Mouse (Mus musculus): ENCODE measurements around the gene Cx3cr1. TPM values are rescaled to one million over a fixed set of nuclear protein-coding genes. Genes with fewer than 3 reads are reported as not detected.

Gene Cx3cr1
- total RNA-seq, 2 experiments from 2014 or later = 2.4 to 3.8 TPM

DNA sequence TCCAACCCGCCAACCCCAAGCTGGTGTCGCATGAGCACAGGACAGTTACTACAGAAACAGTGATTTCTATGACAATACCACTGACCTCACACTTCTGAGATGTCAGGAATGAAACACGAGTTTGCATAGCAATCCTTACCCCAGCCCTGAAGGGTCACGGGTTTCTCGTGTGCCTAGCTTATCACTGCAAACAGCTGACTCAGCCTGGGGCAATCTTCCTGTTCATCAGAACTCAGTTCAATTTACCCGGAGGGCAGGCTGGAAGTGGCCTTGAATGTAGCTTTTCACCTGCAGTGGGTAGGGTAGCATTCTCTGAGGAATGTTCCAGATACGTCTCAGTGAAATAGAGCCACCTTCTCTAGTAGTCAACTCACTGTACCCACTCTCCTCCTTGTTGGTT is 75.5 kb downstream of the Cx3cr1 start:
- peak; percentile 1 for DNase-seq

DNA sequence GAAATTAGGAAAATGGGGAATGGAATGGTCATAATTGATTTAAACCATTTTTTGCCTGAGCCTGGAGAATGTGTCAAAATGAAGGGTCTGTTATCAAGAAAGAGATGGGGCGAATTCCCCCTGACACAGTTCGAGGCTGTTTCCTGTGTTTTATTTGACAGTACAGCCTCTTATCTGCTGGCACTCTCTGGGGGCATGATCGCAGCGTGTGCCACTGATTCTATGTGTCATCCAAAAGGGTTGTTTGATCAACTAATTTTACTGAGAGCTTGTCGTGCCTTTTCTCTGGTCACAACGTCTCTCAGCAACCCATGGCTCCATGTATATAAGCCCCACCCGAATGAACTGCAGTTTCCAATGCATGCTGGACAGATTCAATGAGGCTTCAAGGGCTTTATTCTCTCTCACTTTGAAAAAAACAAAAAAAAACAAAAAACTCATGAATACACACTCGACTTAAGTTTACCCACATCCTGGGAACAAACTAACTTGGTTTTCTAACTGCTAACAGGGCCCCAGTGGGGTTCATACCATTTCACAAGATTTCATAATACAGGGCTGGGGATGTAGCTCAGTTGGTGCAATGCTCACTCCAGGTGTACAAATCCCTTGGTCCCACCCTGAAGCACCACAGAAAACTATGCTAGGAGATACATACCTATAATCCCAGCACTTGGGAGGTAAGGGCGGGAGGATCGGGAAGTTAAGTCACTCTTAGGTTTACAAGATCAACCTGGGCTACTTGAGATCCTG is 76.4 kb downstream of the Cx3cr1 start:
- DNase-seq = no peak

DNA sequence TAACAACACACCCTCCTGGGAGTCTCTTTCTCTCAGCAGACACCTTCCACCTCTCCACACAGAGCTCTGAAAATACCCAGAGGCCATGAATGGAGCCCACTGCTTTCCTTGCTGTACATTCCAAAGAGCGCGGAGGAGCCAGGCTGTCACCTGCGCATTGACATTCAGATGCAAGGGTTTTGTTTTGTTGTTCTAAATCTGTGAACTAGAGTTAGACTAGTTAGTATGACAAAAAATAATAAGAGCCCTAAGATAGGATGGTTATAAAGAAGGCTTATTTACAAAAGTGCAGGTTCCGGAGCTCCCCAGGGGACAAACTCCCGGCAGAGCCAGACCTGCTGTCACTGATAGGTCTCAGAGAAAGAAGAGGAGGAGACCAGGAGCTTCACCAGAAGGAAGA is 78.4 kb downstream of the Cx3cr1 start:
- no peak for DNase-seq

DNA sequence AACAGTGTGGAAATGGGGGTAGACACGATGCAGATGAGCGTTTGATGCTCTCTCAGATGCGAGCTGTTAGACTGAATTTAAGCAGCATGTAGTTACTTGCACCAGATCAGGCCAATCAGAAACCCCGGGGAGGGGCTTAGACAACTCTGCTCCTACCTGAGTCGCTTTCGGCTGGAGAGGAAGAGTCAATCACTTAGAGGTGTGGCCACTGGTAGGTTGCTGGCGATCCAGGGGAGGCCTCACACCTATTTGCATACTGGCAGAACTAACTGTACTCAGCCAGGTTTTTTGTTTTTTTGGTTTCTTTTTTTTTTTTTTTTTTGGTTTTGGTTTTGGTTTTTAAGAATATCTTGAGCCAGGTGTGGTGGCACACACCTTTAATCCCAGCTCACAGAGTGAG is 81.4 kb downstream of the Cx3cr1 start:
- peak; percentile 3 for DNase-seq

DNA sequence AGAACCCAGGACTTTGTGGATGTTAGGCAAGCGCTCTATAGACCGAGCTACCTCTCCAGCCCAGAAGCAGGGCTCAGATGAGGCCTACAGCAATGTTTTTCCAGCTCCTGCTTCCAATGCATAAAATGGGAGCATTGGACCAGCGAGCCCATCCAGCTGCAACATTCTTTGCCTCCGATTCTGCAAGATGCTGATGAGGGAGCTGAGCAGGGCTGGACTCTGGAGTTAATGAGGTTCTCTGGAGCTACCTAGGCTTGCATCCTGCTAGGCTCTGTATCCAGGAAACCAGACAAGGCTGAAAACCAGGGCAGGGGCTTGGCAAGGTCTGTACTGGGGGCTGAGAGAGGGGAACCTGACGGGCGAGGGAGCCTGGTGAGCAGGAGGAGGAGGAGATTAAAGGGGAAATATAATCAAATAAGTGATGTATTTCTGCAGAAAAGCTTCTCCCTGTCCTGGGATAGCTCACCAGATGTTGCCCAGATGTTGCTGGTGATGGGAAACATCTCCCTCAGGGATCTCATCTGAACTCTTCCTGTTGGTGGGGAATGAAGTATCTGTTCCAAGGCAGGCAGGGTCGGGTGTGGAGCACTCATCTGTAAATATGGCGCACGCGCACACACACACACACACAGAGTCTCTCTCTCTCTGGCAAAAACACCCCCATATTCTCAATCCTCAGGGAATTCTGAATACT is 83.7 kb downstream of the Cx3cr1 start:
- peak; percentile 1 for DNase-seq

DNA sequence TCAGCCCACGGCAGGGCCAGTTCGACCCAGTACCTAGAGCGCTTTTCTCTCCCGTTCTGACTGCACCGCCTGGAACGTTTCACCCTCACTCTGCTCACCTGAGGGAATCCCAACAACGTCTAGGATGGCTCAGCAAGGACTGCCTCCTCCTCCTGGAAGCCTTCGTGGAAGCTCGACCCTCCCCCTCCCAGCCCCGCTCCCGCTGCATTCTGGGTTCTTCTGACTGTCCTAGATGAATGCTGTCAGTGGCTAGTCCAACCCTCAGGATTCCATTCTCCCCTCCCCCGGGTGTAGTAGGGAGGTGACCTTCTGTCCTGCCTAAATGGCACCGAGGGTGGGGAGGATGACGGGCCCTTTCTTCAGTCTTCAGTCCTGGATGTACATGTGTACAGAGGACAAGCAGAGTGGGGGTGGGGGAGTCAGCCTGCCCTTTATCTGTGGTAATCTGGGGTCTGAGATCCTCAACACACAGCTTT is 85.1 kb downstream of the Cx3cr1 start, which contains the start of gene Csrnp1:
Gene Csrnp1 (minus strand): TSS at position 123 of the 476 bp plus-strand sequence.
- peak; percentile 54 for DNase-seq

DNA sequence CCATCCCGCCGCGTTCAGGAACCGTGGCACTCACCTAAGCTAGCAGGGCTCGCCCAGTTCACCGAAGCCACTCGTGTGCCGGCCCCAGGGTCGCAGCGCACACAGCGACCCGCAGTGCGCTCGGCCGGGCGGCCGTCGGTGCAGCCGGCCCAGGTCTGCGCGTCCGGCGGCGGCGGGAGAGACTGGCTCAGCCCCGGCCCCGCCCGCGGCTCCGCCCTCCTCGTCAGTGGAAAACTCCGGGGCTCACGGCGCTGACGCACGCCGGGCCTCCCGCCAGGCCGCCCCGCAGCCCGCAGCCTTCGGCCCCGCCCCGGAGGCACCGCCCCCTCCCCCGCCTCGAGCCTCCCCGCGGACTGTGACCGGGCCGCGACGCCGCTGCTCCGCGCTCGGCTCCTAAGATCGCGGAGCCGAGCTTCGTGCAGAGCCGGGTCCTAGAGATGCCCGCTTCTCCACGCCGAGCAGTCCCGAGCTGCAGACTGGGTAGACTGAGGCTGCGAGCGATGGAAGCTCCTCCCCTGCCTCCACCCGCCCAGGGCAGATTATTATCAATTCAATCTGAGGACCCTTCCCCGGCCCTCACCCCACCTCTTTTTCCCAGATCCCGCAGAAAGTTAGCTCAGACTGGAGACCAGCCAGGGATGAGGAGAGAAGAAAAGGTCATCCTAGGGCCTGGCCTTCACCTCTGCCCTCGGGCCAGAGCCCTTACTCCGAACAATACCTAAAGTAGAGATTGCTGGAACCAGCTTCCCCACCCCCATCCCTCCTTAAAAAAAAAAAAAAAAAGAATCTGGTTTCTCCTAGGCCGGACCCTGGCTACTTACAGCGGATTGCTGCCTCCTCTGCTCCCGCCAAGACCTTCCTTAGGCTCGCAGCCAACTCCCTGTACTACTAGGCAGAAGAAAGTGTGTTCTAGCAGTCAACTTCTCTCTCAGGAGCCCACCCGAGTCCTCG is 85.8 kb downstream of the Cx3cr1 start:
- DNase-seq = peak; percentile 97

DNA sequence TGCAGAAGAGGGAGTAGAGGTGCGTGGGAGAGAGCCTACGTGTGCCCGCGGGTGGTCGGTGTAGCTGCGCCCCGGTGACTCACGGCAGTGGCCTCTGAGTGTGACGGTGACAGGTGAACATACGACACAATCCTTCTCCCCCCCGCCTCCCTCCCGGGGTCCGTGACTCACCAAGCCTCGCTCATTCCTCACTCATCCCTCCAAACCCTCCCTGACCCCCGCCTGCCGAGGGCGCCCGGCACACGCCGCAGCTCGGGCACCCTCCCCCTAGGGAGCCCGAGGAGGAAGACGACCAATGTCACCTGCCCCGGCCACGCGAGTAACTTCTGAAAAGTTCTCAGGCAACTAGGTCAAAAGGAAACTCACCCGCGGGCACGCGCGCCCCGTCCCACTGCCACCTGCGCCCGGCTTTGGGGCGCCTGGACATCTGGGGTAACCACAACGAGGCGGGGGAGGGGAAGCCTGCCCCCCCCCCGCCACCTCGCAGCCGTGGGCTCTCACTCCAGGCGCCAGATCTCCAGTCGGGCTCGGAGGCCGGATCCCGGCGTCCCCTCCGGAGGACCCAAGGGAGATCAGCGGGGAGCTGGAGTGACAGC is 86.6 kb downstream of the Cx3cr1 start:
- DNase-seq = peak; percentile 77

DNA sequence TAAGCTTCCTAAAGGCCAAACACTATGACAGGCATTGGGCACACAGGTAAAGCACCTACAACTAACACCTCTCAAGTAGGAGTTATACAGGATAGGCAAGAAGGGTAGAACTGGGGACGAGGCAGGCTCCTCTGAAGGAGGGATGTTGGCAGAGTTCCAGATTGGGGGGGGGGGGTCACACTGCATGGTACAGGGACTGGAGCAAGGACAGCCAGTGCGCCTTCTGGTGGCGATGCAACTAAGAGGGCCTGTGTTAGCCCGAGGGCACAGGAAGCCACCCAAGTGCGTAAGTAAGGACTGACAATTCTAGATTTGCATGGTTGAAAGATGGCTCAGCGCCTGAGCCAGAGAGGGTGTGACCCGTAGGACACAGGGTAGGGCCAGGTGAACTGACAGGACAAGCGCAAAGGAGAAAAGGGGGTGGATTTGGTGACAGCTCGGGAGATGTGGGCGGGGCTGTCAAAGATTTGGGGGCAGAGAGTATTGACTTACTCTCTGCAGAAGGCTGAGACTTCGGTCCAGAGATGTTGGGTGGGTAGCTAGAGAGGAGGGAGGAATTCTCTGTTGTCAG is 87.4 kb downstream of the Cx3cr1 start:
- DNase-seq = peak; percentile 73

DNA sequence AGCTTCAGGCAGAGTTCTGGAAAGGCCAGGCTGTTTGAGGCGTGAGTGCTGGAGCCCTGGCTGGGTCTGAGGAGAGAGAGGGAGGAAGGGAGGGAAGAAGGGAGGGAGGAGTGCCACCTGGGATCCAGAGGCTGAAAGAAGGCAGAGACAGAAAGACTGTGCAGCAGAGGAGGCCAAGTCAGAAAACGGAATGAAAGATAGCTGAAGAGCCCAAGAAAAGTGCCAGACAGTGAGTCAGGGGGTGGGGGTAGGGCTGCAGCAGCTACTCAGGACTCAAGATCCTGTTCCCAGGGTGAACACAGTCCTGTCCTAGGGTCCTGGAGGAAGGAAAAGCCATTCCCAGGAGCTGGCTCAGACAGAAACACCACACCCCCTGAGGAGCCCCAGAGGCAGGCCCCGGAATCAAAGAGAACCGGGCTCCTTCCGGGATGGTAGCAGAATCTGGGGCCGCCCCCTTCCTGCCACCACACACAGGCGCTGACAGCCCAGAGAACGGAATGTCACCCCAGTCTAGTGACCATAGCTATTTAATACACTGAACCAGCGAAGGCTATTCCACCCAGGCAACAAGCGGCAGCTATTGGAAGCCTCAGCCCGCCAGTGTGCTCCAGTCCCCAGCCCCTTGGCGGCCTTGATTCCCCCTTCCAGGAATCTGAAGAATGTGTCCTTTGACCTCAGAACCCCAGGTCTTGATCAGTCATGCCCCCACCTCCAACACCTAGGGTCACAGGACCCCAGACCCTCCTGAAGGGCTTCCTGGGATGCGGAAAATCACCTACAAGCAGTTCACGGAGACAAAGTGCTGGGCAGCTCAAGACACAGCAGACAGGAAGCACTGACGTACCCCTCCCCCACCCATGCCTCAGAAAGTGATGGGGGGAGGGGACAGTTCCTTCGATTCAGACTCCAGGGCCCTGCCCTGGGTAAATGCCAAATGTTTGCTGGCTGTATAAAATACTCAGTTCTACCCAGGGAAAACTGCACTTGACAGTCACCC is 88.2 kb downstream of the Cx3cr1 start:
- peak; percentile 80 for DNase-seq

DNA sequence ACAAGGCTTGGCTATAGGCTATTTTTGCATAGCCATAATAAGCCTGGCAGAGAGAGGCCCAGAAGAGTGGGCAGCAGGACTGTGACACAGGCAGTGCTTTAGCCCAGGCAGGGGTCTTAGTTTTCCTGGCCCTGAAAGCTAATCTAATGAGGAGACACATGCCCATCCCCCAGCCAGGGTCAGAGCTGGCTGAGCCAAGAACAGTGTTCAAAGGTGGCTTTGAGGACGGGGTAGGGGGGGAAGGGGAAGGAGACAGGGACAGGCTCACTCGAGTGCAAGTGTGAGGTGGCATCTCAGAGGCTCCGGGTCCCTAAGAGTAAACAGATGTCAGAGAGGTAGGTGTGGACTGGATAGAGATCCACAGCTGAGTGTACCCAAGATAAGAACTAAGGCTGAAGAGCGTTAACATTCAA is 88.9 kb downstream of the Cx3cr1 start:
- DNase-seq = peak; percentile 51

DNA sequence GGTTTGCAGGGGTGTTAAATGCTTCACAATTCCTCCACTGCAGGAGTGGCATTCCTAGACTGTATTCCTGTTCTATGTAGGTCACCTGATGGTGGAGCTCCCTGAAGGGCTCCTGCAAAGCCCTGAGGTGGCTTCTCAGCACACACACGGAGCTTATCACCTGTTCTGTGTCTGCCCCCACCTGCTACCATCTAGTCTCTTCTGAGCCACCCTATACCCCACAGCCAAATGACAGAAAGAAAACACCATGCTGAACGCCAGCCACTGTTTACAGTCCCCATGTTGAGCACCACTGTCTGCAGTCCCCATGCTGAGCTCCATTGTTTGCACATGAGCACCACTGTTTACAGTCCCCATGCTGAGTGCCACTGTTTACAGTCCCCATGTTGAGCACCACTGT is 89.9 kb downstream of the Cx3cr1 start:
- no peak for DNase-seq

DNA sequence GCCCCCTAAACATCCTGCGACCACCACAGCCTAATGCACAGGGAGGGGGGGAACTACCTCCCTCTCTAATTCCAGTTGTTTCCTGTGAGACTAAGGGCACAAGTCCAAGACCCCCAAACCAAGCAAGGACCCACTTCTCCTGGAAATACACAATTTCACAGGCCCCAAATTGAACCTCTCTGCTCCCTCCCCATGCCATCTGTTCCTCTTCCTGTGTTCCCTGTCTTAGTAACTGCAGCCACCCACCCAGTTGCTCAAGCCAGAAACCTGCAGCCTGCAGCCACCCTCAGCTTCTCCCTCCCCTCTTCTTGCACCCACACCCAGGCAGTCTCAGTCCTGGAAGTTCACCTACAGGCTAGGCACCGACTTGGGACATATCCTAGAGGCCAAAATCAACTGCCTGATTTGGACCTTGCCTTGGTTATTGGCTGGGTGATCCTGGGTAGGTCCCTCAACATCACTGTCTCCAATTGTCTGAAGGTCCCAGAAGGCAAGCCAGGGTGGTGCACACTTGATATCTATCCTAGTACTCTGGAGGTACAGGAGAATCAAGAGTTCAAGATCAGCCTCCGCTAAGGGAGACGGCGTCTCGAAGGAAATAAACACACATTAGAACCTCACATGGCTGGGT is 90.8 kb downstream of the Cx3cr1 start:
- no peak for DNase-seq

DNA sequence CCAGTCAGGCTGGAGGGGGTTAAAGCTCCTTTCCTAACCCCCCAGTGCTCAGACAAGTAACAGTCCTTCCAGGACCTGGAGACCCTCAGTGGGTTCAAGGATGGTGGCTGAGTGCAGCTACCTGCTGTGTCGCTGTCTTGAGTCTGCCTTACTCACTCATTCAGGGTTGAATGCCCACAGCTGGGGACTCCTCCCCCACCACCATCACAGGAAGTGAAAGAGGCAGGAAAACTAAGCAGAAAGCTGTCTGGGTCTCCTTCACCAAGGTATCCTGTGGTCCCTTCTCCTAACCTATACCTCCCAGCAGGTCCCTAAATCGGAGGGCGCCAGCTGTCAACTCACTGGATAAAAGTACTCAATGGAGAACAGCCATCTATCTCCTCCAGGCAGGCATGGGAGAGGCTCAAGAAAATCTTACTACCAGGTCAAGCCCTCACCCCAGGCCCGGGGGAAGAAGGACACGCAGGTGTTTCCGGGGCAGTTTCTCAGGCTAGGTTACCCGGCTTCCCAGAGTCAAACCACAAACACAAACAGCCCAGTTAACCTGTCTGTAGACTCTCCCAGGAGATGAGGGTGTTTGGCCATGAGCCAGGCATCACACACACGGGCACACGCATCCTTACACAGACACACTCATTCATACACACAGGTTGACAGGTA is 91.4 kb downstream of the Cx3cr1 start:
- DNase-seq = no peak

DNA sequence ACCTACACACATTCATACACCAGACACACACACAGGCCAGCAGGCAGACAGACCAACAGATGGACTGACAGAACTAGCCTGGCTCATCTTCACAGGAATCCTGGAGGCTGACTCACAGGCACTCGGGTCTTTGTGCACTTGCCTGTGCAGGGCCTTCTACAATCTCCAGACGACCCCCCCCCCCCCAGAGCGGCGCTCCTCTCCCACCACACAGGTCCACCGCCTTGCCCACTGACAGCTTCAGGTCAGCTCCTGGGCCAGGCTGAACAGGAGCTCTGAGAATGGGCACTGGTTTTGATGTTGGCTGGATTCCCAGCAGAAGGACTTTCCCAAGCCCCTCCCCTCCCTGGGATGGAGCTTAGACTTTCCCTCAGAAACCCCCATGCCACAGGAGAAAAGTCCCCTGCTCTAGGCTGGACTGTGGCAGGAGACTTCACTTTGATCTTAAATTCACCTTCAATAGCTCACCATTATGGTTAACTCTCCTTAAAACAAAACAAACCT is 92.1 kb downstream of the Cx3cr1 start:
- DNase-seq = peak; percentile 46

DNA sequence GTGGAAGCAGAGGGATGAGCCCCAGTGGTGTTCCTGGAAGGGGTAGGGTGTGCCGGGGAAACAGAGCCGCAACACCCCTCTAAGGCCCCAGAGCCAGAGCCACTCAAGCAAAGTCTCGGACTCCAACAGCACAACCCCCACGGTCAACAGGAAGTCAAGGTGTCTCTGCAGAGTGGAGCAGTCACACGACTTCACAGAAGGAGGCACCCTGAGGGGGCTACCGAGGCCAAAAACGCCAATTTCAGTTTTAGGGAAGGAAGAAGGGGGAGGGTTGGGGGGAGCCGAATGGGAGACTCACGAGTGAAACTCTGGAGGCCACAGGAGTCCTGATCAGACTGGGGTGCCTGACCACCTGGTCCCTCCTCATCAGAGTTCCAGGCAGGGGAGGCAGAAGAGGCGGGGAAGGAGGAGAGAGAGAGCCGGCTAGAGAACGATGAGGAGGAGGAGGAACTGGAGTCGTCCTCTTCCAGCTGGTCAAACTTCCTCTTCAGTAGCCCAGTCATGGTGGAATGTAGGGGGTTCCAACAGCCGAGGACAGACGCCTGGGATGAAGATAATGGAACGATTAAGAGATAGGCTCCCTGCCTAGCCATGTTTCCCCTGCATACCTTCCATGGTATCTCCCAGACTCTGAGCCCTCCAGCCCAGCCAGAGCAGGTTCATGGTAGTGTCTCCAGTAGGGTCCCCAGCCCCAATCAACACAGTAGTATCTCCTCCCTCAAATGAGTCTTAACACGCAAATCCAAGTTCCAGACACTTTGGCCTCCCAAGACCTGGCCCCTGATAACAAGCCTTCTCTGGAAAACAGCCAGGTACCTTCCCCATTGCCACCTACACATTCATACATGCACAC is 92.7 kb downstream of the Cx3cr1 start:
- DNase-seq = no peak

DNA sequence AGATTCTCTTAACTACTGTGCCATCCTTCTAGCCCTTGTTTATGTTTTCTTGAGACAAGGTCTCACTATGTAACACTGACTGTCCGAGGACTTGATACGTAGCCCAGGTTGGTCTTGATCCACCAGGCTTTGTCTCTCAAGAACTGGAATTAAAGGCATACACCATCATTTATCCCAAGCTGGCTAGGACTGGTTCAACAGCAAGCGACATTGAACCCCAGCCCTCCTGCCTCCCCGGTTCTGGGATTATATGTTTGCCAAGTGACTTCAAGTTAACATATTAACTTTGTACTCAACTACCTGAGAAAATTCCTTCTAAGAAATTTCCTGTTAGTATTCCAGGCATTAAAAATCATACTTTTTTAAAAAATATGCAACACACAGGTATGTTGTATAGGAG is 94.4 kb downstream of the Cx3cr1 start:
- DNase-seq = no peak

DNA sequence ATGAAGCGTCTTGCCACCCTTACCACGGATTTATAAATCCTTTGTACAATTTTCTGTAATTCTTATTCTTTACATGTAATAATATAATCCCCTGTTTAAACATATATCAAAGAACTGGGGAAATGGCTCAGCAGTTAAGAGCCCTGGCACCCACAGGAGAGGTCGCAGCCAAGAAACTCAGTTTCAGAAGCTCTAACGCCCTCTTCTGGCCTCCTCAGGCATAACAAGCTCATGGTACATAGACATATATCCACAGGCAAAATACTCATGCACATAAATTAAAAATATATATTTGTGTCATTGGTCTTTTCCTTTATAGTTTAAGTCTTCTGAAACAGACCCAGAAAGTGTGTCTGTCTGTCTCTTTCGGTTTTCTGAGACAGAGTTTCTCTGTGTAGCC is 95.1 kb downstream of the Cx3cr1 start:
- DNase-seq = no peak
